Mouse (Mus musculus) yolk sac, embryonic 10.5 days (tissue): ENCODE data around the gene Klhdc7b.

ENCODE experiments used
- DNase-seq: peaks from one replicate; pipeline ENCODE4 v3.0.0-alpha.2; 2017; ENCODE audit warnings: low spot score

Klhdc7b gene

GRCm38 (mm10) chr15:89384617-89385016 lies at the start of gene Klhdc7b:
Gene Klhdc7b, plus strand, starts transcription at chr15:89384917.
- no peak for DNase-seq

GRCm38 (mm10) chr15:89336422-89336821 lies 48.3 kb upstream of the Klhdc7b start:
- DNase-seq: no peak

- DNase-seq: no peak
Measured at GRCm38 (mm10) chr15:89339696-89340095, 45.0 kb upstream of the Klhdc7b start.

GRCm38 (mm10) chr15:89340136-89340535 lies 44.6 kb upstream of the Klhdc7b start:
- no peak for DNase-seq

GRCm38 (mm10) chr15:89341678-89342077 lies 43.0 kb upstream of the Klhdc7b start:
- DNase-seq: no peak

- no peak for DNase-seq
Measured at GRCm38 (mm10) chr15:89343325-89343724, 41.4 kb upstream of the Klhdc7b start.

GRCm38 (mm10) chr15:89350447-89350846 lies 34.3 kb upstream of the Klhdc7b start:
- no peak for DNase-seq

GRCm38 (mm10) chr15:89351302-89351701 lies 33.4 kb upstream of the Klhdc7b start:
- no peak for DNase-seq

- DNase-seq: no peak
Measured at GRCm38 (mm10) chr15:89352054-89352453, 32.7 kb upstream of the Klhdc7b start.

GRCm38 (mm10) chr15:89352795-89353194 lies 31.9 kb upstream of the Klhdc7b start:
- no peak for DNase-seq

- DNase-seq: no peak
Measured at GRCm38 (mm10) chr15:89353837-89354236, 30.9 kb upstream of the Klhdc7b start.

- no peak for DNase-seq
Measured at GRCm38 (mm10) chr15:89354455-89354854, 30.3 kb upstream of the Klhdc7b start.

- DNase-seq: peak; percentile 97
Measured at GRCm38 (mm10) chr15:89355241-89356187, 29.2 kb upstream of the Klhdc7b start, which contains the start of the genes Lmf2 and Ncaph2. Gene Lmf2, minus strand, starts transcription at chr15:89355659. Gene Ncaph2, plus strand, starts transcription at chr15:89355719.

GRCm38 (mm10) chr15:89356372-89356771 lies 28.3 kb upstream of the Klhdc7b start:
- peak; percentile 95 for DNase-seq

- DNase-seq: no peak
Measured at GRCm38 (mm10) chr15:89358784-89359183, 25.9 kb upstream of the Klhdc7b start.

GRCm38 (mm10) chr15:89363051-89363450 lies 21.7 kb upstream of the Klhdc7b start:
- no peak for DNase-seq

GRCm38 (mm10) chr15:89365141-89365551 lies 19.6 kb upstream of the Klhdc7b start:
- no peak for DNase-seq

GRCm38 (mm10) chr15:89372068-89372467 lies 12.6 kb upstream of the Klhdc7b start:
- DNase-seq: no peak

GRCm38 (mm10) chr15:89372536-89372935 lies 12.2 kb upstream of the Klhdc7b start:
- DNase-seq: no peak

GRCm38 (mm10) chr15:89373027-89373761 lies 11.5 kb upstream of the Klhdc7b start:
- peak; percentile 88 for DNase-seq

GRCm38 (mm10) chr15:89373762-89374248 lies 10.9 kb upstream of the Klhdc7b start, which contains the start of gene Sco2:
Gene Sco2, minus strand, starts transcription at chr15:89373846.
- peak; percentile 94 for DNase-seq

- no peak for DNase-seq
Measured at GRCm38 (mm10) chr15:89374340-89374739, 10.4 kb upstream of the Klhdc7b start.
